Mouse (Mus musculus): Measurements from ENCODE around the gene Mapk3.

DNA sequence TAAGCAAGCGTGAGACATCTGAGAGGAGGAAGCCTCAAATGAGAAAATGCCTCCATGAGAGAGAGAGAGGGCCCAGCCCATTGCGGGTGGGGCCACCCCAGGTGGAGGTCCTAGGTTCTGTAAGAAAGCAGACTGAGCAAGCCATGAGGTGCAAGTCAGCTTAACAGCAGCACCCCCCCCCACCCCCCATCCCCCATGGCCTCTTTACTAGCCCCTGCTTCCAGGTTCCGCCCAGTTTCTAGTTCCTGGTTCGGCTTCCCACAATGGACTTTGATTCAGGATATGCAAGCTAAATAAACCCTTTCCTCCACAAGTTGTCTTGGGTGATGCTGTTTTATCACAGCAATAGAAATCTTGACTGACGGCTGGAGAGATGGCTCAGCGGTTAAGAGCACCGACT, 10.6 kb upstream of the Mapk3 start:
- TF ChIP-seq POLR2A (IDR thresholded peaks at IDR 0.05; ENCODE audit: borderline replicate concordance, control insufficient read depth, low read depth, low read length) (no peak), CTCF (IDR thresholded peaks at IDR 0.05; ENCODE audit: control insufficient read depth, insufficient read depth, low read length) (no peak)

All from bone marrow, adult 2 months (tissue).